Mouse (Mus musculus): ENCODE data around the gene Exoc3.

Exoc3 gene

GRCm38 (mm10) chr13:74208317-74208985, at the start of gene Exoc3:
Gene Exoc3 (minus strand): TSS chr13:74208732.
- DNase-seq, result peak; percentile 93

GRCm38 (mm10) chr13:74246494-74246893, 38.0 kb upstream of the Exoc3 start:
- no peak for DNase-seq

GRCm38 (mm10) chr13:74245899-74246231, 37.3 kb upstream of the Exoc3 start:
- DNase-seq, result no peak

- peak; percentile 69 for DNase-seq
Observed at GRCm38 (mm10) chr13:74245214-74245898, 36.8 kb upstream of the Exoc3 start.

- DNase-seq, result no peak
Observed at GRCm38 (mm10) chr13:74237574-74237973, 29.0 kb upstream of the Exoc3 start.

- DNase-seq, result no peak
Observed at GRCm38 (mm10) chr13:74220659-74221058, 12.1 kb upstream of the Exoc3 start.

- DNase-seq, result no peak
Observed at GRCm38 (mm10) chr13:74218441-74218840, 9.9 kb upstream of the Exoc3 start.

GRCm38 (mm10) chr13:74208986-74209345, 434 bp upstream of the Exoc3 start:
- DNase-seq, result no peak

- no peak for DNase-seq
Observed at GRCm38 (mm10) chr13:74196451-74196850, 12.1 kb downstream of the Exoc3 start.

- DNase-seq, result no peak
Observed at GRCm38 (mm10) chr13:74192613-74193012, 15.9 kb downstream of the Exoc3 start.

- DNase-seq, result no peak
Observed at GRCm38 (mm10) chr13:74183011-74183695, 25.4 kb downstream of the Exoc3 start.

GRCm38 (mm10) chr13:74172036-74172435, 36.5 kb downstream of the Exoc3 start:
- DNase-seq, result no peak

GRCm38 (mm10) chr13:74169446-74170164, 38.9 kb downstream of the Exoc3 start:
- DNase-seq, result no peak

GRCm38 (mm10) chr13:74167492-74167891, 41.0 kb downstream of the Exoc3 start:
- DNase-seq, result no peak

GRCm38 (mm10) chr13:74167057-74167413, 41.5 kb downstream of the Exoc3 start:
- peak; percentile 7 for DNase-seq

GRCm38 (mm10) chr13:74166348-74167056, 42.0 kb downstream of the Exoc3 start:
- DNase-seq, result peak; percentile 25

GRCm38 (mm10) chr13:74147327-74147726, 61.2 kb downstream of the Exoc3 start:
- DNase-seq, result no peak

- no peak for DNase-seq
Observed at GRCm38 (mm10) chr13:74145983-74146622, 62.4 kb downstream of the Exoc3 start.

GRCm38 (mm10) chr13:74144120-74144884, 64.2 kb downstream of the Exoc3 start:
- DNase-seq, result no peak

- DNase-seq, result no peak
Observed at GRCm38 (mm10) chr13:74143282-74143681, 65.2 kb downstream of the Exoc3 start.

- no peak for DNase-seq
Observed at GRCm38 (mm10) chr13:74140793-74141192, 67.7 kb downstream of the Exoc3 start.
